Mouse (Mus musculus): ENCODE results near the gene Mov10.
"Not testable (repeated sequence)": the region's sequence is repeated elsewhere in the genome, so short reads cannot be mapped to it uniquely, and the experiment has no call there.

DNA sequence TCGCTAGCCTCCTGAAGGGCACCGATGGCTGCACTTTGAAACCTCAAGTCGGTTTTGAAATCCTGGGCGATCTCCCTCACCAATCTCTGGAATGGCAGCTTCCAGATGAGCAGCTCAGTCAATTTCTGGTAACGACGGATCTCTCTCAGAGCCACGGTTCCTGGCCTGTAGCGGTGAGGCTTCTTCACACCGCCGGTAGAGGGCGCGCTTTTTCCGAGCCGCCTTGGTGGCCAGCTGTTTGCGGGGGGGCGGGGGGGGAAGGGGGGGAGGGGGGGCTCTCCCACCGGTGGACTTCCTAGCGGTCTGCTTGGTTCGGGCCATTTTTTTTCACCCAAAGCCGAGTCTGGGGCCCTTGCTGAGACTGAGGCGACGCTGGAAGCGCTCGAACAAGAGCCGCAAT, 65.5 kb downstream of the Mov10 start:
- TF ChIP-seq CTCF (IDR thresholded peaks at IDR 0.05; ENCODE audit: extremely low read depth, insufficient read length, insufficient replicate concordance, low read depth, low read length) = peak; percentile 26; the same call in 1 of the 2 replicates
- not testable (repeated sequence) for TF ChIP-seq POLR2A (IDR thresholded peaks at IDR 0.05; ENCODE audit: low read depth, low read length)
